Mouse (Mus musculus) ES-Bruce4 (cell line): ENCODE measurements around the gene Efemp2.

ENCODE experiments used
- CTCF ChIP-seq: IDR thresholded peaks from one replicate; pipeline ENCODE4 v1.8.1; 2011; ENCODE audit warnings: low read depth, low read length
- EP300 ChIP-seq: IDR thresholded peaks from 2 replicates; pipeline ENCODE4 v1.6.1; 2011; ENCODE audit warnings: low read depth, low read length; ENCODE audit not compliant: insufficient read depth
- POLR2A ChIP-seq: IDR thresholded peaks from one replicate; pipeline ENCODE4 v1.8.1; 2011; ENCODE audit warnings: low read length; ENCODE audit not compliant: insufficient read depth

GRCm38 (mm10) chr19:5518721-5519120 is 45.0 kb downstream of the Efemp2 start:
- no peak for TF ChIP-seq EP300
- no peak for TF ChIP-seq CTCF
- TF ChIP-seq POLR2A = no peak
